Comparison of ENCODE assay signal across 11 mouse cellular contexts in genomic region chrX:101754478-101754877, GRCm38 (mm10). TPM values are rescaled to one million over a fixed set of nuclear protein-coding genes. Genes with fewer than 3 reads are reported as not detected.
DNase-seq lines count a peak whose midpoint lies in the region; ATAC-seq and TF ChIP-seq lines count a peak whose summit lies in the region.
"Had no signal": no experiment of that assay in that cellular context is flagged by ENCODE, and none has a peak within 500 bp of the region (broad histone marks: within the 10 kb centered on the region; RNA-seq: fewer than 3 reads in every experiment).

No protein-coding gene starts in this region.

- ATAC-seq in kidney, embryonic 14.5 days (ENCODE audit: low FRiP score, low TSS enrichment), result no peak
- ATAC-seq in CD4-positive, CD25-positive, alpha-beta regulatory T cell, adult 4 months, result peak; percentile 26

- H3K9ac ChIP-seq in kidney, embryonic 14.5 days (ENCODE audit: low read depth, low read length), result no peak overlapping the region
- H3K9ac ChIP-seq: liver, embryonic 15.5 days had no signal

- no peaks in the 10 kb centered on the region for H3K36me3 ChIP-seq in kidney, embryonic 14.5 days (ENCODE audit: control insufficient read depth, insufficient read depth, low read length)
- H3K36me3 ChIP-seq in thymus, adult 2 months (ENCODE audit: control insufficient read depth, insufficient read depth, low read length), result no peaks in the 10 kb centered on the region
- H3K36me3 ChIP-seq: G1E; liver, embryonic 15.5 days had no signal

- no peak overlapping the region for H3K4me2 ChIP-seq in kidney, embryonic 14.5 days (replicated peaks; ENCODE audit: low read depth, low read length)
- H3K4me2 ChIP-seq: liver, embryonic 15.5 days had no signal

- peak; percentile 21 for DNase-seq in kidney, adult 18-20 months
- peak; percentile 63 for DNase-seq in brain, adult 2 months (ENCODE audit: low read depth, low spot score)
- peak; percentile 6 to 39 for DNase-seq in left cerebral cortex, adult 8-10 months (ENCODE audit: low spot score in 2 of 2)
- no peak for DNase-seq in thymus, adult 2 months
- no peak for DNase-seq in embryo, embryonic 9.5 days (ENCODE audit: extremely low spot score)
- DNase-seq: thymus, postnatal 14 days had no signal

- TF ChIP-seq CTCF in thymus, adult 2 months (IDR thresholded peaks at IDR 0.05; ENCODE audit: borderline replicate concordance, control insufficient read depth, extremely low read depth, insufficient read depth, low read length, poor library complexity), result no peak

- 71% methylated on average over 5 of the region's 5 CpGs for WGBS in kidney, embryonic 14.5 days
- 70% methylated on average over 5 of the region's 5 CpGs for WGBS in thymus, adult 2 months

- no peak overlapping the region for H3K4me3 ChIP-seq in kidney, embryonic 14.5 days (ENCODE audit: low read length)
- H3K4me3 ChIP-seq in thymus, adult 2 months (ENCODE audit: control insufficient read depth, insufficient read depth, low read length), result no peak overlapping the region
- H3K4me3 ChIP-seq: liver, embryonic 15.5 days had no signal

- no peak overlapping the region for H3K27ac ChIP-seq in kidney, embryonic 14.5 days (ENCODE audit: low read depth, low read length)
- no peak overlapping the region for H3K27ac ChIP-seq in thymus, adult 2 months (ENCODE audit: control insufficient read depth, insufficient read depth, low read length)
- H3K27ac ChIP-seq: liver, embryonic 15.5 days had no signal

- H3K4me1 ChIP-seq in kidney, embryonic 14.5 days (ENCODE audit: control insufficient read depth, insufficient read depth, low read length), result no peaks in the 10 kb centered on the region
- no peaks in the 10 kb centered on the region for H3K4me1 ChIP-seq in thymus, adult 2 months (replicated peaks; ENCODE audit: control insufficient read depth, insufficient read depth, low read length)
- H3K4me1 ChIP-seq: liver, embryonic 15.5 days had no signal

- no peak for TF ChIP-seq POLR2A in thymus, adult 2 months (IDR thresholded peaks at IDR 0.05; ENCODE audit: control insufficient read depth, extremely low read depth, insufficient read depth, low read length, poor library complexity)

- H3K27me3 ChIP-seq in kidney, embryonic 14.5 days (ENCODE audit: control insufficient read depth, insufficient read depth, low read length), result no peaks in the 10 kb centered on the region
- H3K27me3 ChIP-seq in thymus, adult 2 months (ENCODE audit: control insufficient read depth, insufficient read depth, low read length), result no peaks in the 10 kb centered on the region
- H3K27me3 ChIP-seq: liver, embryonic 15.5 days had no signal

- no peaks in the 10 kb centered on the region for H3K9me3 ChIP-seq in kidney, embryonic 14.5 days (ENCODE audit: control insufficient read depth, low read length)
- H3K9me3 ChIP-seq: G1E; liver, embryonic 15.5 days had no signal

RNA-seq across cellular contexts. Expression of gene Cxcr3, which starts 20.4 kb away (rescaled TPM):
- polyA plus RNA-seq in kidney, embryonic 14.5 days (2014; fragmentation: Nextera tagmentation; extraction: Ambion mirVana), result 0.39 TPM in 1 of 2 replicates, not detected in the other
- 100 to 1,000 TPM; 155 to 211 TPM for polyA plus RNA-seq in CD4-positive, CD25-positive, alpha-beta regulatory T cell, adult 4 months (2017; shearing (Covaris generic))
- under 1 TPM in 1 of 4 experiments, not detected in 3; 0.28 TPM for total RNA-seq in left cerebral cortex, adult 8-10 months (2022)
- polyA plus RNA-seq in thymus, adult 2 months (2012; rRNA removed), result 13.6 and 16.0 TPM in 2 replicates
- total RNA-seq: G1E; layer of hippocampus, adult 18-20 months had no signal
- polyA plus RNA-seq: G1E had no signal

RNA-seq across cellular contexts. Expression of gene Gm4779, which starts 39.7 kb away (rescaled TPM):
- polyA plus RNA-seq in kidney, embryonic 14.5 days (2014; fragmentation: Nextera tagmentation; extraction: Ambion mirVana), result 0.56 and 0.81 TPM in 2 replicates
- 1 to 10 TPM in 1 of 2 experiments, not detected in 1; 1.4 TPM for polyA plus RNA-seq in CD4-positive, CD25-positive, alpha-beta regulatory T cell, adult 4 months (2017; shearing (Covaris generic))
- total RNA-seq in left cerebral cortex, adult 8-10 months (2022), result under 1 TPM; 0.33 to 0.66 (median 0.52) TPM
- 0.09 and 0.30 TPM in 2 replicates for polyA plus RNA-seq in thymus, adult 2 months (2012; rRNA removed)
- total RNA-seq: G1E had no signal
- polyA plus RNA-seq: G1E had no signal

RNA-seq across cellular contexts. Expression of gene 8030474K03Rik, which starts 40.0 kb away (rescaled TPM):
- 0.26 and 0.81 TPM in 2 replicates for polyA plus RNA-seq in kidney, embryonic 14.5 days (2014; fragmentation: Nextera tagmentation; extraction: Ambion mirVana)
- 1 to 10 TPM in 1 of 2 experiments, not detected in 1; 2.6 TPM for polyA plus RNA-seq in CD4-positive, CD25-positive, alpha-beta regulatory T cell, adult 4 months (2017; shearing (Covaris generic))
- not detected for total RNA-seq in left cerebral cortex, adult 8-10 months (2022)
- 0.11 and 0.20 TPM in 2 replicates for polyA plus RNA-seq in thymus, adult 2 months (2012; rRNA removed)
- total RNA-seq: G1E; layer of hippocampus, adult 18-20 months had no signal
- polyA plus RNA-seq: G1E had no signal

Comparison
In these comparisons a context has a peak if more than half of its experiments do, and no peak if none do; other contexts are left out.
1. DNase-seq: peak in kidney, adult 18-20 months (single experiment), brain, adult 2 months (single experiment) and left cerebral cortex, adult 8-10 months (2 of 2); none in thymus, adult 2 months (single experiment) and embryo, embryonic 9.5 days (single experiment).
2. RNA of gene Cxcr3, which starts 20.4 kb away (polyA plus RNA-seq): 155 to 211 TPM in CD4-positive, CD25-positive, alpha-beta regulatory T cell, adult 4 months and 13.6 to 16.0 TPM in thymus, adult 2 months; 0.39 TPM in kidney, embryonic 14.5 days; every median in the first group is over 10 times any median in the second.